Mouse (Mus musculus): ENCODE data around the gene Trib3. TPM values are rescaled to one million over a fixed set of nuclear protein-coding genes. Genes with fewer than 3 reads are reported as not detected.

Trib3 gene
- 1.2 and 1.3 TPM in 2 replicates for polyA plus RNA-seq (2012; rRNA removed)

DNA sequence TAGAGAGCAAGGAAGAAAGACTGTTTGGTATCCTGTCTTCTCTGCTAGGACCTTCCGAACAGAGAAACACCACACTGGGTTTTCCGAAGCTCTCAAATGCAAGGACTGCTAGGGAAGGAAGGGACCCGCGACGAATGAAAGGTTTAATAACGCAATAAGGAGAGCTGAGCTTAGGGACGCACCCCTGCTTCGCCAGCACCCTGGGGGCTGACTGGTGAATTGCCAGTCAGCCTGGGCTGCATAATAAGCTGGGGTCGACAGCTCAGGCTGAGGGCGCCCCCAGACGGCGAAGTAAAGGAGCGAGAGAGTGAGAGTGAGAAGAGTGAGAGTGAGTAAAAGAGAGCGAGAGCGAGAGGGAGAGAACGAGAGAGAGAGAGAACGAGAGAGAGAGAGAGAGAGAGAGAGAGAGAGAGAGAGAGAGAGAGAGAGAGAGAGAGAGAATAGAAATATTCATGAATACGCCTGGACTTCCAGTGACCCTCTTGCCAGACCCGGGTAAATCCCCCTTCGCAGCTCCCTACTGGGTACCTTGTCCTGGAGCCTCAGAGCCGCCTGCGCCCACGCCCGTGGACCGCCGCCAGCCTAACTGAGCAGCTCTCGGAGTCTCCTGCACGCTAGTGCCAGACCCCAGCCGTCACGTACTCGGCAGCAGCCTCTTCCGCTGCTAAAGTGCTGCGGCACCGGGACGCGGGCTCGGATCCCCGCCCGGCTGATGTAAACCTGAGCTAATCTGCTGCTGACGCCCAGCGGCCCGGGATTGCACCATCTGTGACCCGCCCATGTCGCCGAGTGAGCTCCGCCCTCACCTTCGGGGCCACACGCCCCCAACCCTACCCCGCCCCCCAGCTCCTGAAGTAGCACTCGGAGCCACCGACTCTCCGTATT is at the start of gene Trib3:
Trib3 (minus strand) TSS at position 704 of the 885 bp plus-strand sequence.

DNA sequence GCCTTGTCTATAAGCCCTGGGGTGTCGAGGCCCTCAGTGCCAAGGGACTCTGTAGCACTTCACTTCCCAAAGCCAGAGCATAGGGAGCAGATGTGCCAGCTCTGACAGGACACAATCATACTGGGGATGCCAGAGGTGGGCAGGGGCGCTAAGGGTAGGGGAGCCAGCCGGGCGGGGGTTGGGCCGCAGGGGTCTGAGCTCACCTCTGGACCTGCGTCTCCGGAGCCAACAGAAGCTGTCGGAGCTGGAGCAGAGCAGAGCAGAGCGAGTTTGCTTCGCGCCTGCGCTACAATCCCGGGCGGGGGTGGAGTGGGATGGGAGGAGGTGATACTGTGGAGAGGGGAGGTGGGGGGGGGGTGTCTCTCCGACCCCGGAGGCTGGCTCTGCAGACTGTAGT is 32.5 kb upstream of the Trib3 start, which contains the start of gene Nrsn2:
Nrsn2 (minus strand) TSS at position 294 of the 397 bp plus-strand sequence.

DNA sequence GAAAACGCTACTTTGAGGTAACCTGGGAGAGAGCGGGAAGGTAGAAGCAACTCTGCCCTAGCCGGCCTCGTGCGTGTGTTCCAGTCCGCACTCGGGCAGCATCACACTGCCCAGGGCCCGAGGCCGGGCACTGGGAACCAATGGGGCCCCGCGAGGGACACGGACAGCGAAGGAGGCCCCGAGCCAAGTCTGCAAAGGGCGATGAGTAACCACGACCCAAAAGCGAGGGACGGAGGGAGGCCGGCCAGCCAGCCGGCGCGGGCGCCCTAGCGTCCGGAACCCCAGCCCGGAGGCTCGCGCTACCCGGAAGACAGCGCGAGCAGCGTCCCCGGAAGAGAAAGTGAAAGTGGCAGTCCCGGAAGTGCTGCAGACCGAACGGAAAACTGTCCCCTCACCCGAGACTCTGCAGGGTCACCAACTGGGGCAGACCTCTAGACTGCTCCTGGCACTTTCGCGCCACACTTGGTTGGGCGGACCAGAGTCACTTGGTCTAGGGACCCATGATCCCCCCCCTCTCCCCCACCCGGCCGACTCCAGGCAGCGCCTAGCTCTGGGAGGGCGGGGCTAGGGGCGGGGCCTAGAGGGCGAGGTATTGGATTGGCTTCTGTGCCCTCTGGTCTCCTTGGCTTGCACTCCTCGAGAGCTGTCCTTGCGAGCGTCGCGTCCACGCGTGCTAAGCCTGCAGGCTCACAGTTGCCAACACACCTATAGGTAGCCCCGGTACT is 11.6 kb downstream of the Trib3 start, which contains the start of gene Rbck1:
Rbck1 (minus strand) TSS at position 553 of the 725 bp plus-strand sequence.

DNA sequence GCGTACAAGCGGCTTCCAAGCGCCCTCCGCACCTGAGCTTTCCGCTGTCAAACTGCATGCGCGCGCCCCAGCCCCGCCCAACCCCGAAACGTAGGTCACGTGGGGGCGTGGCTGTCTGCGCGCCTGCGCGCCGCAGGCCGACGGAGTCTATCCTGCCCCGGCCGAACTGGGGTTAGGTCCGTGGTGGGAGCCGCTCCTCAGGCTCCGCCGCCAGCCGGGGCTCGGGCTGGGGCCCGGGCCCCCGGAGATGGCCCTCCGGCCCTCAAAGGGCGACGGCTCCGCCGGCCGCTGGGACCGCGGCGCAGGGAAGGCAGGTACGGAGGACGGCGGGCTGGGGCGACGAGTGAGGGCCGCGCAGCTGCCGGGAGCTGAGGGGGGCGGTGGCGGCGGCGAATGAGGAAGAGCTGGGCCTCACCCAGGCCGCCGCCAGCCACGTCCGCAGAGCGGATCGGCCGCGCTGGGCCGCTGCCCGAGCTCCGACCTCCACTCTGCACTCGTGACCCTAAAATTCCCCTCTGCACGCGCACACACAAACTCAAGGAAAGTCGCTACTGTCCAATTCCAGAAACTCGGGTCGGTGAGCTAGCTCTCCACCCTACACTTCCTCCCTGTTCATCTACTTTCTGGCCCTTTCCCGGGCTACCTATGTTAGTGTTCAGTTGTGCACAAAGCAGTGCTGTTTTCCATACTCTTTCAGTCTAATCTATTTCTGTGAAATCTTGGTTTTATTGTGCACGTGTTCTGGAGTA is 49.9 kb downstream of the Trib3 start, which contains the start of gene Tbc1d20:
Tbc1d20 (plus strand) TSS at position 102 of the 749 bp plus-strand sequence.

Other genes starting within 250 kb of the Trib3 start
- 9.6 and 11.0 TPM in 2 replicates for gene Srxn1, start 238.5 kb downstream of the Trib3 start, polyA plus RNA-seq (2012; rRNA removed)
- 4.7 and 14.1 TPM in 2 replicates for gene Tcf15, start 200.5 kb downstream of the Trib3 start, polyA plus RNA-seq (2012; rRNA removed)
- 81.5 and 106 TPM in 2 replicates for gene Csnk2a1, start 117.2 kb downstream of the Trib3 start, polyA plus RNA-seq (2012; rRNA removed)
- gene Tbc1d20, start 50.2 kb downstream of the Trib3 start, polyA plus RNA-seq (2012; rRNA removed), result 27.5 and 39.2 TPM in 2 replicates
- 145 and 183 TPM in 2 replicates for gene Rbck1, start 11.4 kb downstream of the Trib3 start, polyA plus RNA-seq (2012; rRNA removed)
- gene Nrsn2, start 32.6 kb upstream of the Trib3 start, polyA plus RNA-seq (2012; rRNA removed), result 4.1 and 6.5 TPM in 2 replicates
- gene Sox12, start 54.0 kb upstream of the Trib3 start, polyA plus RNA-seq (2012; rRNA removed), result 51.5 and 69.9 TPM in 2 replicates
- 42.1 and 60.6 TPM in 2 replicates for gene Zcchc3, start 71.0 kb upstream of the Trib3 start, polyA plus RNA-seq (2012; rRNA removed)
- gene 6820408C15Rik, start 71.6 kb upstream of the Trib3 start, polyA plus RNA-seq (2012; rRNA removed), result 1.0 and 1.4 TPM in 2 replicates
- gene Defb23, start 120.6 kb upstream of the Trib3 start, polyA plus RNA-seq (2012; rRNA removed), result not detected in 2 replicates
- not detected in 2 replicates for gene Defb20, start 133.0 kb upstream of the Trib3 start, polyA plus RNA-seq (2012; rRNA removed)
- gene Defb22, start 146.1 kb upstream of the Trib3 start, polyA plus RNA-seq (2012; rRNA removed), result not detected in 2 replicates
- not detected in 2 replicates for gene Defb26, start 167.7 kb upstream of the Trib3 start, polyA plus RNA-seq (2012; rRNA removed)
- not detected in 2 replicates for gene Defb28, start 174.2 kb upstream of the Trib3 start, polyA plus RNA-seq (2012; rRNA removed)
- not detected in 2 replicates for gene Defb29, start 196.1 kb upstream of the Trib3 start, polyA plus RNA-seq (2012; rRNA removed)
- not detected in 2 replicates for gene Gm17416, start 225.3 kb upstream of the Trib3 start, polyA plus RNA-seq (2012; rRNA removed)
- not detected in 2 replicates for gene Defb21, start 228.7 kb upstream of the Trib3 start, polyA plus RNA-seq (2012; rRNA removed)
- not detected in 2 replicates for gene Defb19, start 236.3 kb upstream of the Trib3 start, polyA plus RNA-seq (2012; rRNA removed)